Mouse (Mus musculus) megakaryocyte progenitor cell, adult 5-6 weeks (primary cell): ENCODE data around the gene Ssbp2. TPM values are rescaled to one million over a fixed set of nuclear protein-coding genes. Genes with fewer than 3 reads are reported as not detected.

Experiments used
- ATAC-seq: replicated peaks from 2 replicates; pipeline ENCODE4 v1.8.0; 2016; ENCODE audit warnings: mild to moderate bottlenecking, moderate TSS enrichment, inconsistent platforms; ENCODE audit not compliant: poor library complexity
- total RNA-seq, 2 experiments: library from RNA; stranded (forward) in 1 of 2; stranded (reverse) in 1 of 2; fragments of 157-497, 149-512 nt in 1 of 2; fragments of 200-1000 nt in 1 of 2; gene quantifications; 2 replicates each; pipeline versions ENCODE4 v1.2.3 to v1.2.4; 2015 to 2017

The Ssbp2 gene
- total RNA-seq, 2 experiments from 2014 or later, result 39.1 to 60.5 TPM

DNA sequence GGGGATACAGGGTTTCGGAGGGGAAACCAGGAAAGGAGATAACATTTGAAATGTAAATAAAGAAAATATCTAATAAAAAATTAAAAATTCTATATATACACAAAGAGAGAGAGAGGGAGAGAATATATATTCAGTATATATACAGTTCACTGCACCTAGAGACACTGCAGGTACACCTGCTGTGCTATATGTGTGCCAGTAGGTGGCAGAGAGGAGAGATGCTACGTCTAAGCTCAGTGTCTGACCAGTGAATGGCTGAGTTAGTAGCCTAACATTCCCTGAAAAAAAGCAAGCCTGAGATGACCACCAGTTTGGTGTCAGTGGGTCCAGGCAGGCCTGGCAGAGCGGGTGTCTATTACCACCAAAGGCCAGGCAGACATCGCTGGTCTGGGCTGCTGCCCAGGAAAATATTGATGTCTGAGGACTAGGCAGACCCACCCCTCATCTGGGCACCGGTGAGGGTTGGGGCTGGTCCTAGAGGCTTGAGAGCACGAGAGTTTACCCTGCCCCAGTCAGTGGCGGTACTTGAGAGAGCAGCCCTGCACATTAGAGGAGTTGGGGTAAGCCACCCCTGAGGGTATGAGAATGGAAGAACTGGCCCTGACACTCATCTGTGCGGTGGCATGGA lies 263.1 kb downstream of the Ssbp2 start:
- ATAC-seq, result peak; percentile 94

DNA sequence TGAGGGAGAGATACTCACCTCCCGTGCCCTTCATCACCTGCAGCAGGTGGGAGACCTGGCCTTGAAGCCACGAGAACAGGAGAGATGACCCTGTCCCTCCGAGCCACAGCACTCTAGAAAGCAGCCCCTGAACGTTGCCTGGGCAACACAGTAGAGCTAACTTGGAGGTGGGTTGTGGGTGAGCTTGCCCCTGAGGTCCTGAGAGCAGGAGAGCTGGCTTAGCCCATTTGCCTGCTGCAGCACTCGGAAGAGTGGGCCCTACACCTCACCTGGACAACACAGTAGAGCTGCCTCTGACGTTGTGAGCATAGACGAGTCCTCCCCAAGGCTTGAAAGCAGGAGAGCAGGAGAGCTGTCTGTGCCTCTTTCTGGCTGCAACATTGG lies 263.6 kb downstream of the Ssbp2 start:
- ATAC-seq, result no peak

DNA sequence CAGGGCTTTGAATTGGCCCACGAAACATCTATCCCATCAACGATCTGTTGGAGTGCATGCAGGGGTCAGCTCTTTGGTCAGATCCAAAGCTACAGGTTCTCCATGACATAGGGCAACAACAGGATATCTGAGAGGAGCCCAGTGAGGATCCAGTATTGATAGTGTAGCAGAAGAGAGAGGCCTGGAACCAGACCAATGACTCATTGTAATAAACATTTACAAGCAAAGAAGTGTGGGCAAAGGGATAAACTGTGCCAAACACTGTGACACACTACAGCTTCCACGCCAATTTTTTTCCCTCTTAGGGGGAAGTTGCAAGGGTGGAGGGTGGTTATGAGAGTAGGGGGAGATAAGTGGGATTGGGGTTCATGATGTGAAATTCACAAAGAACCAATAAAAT lies 264.1 kb downstream of the Ssbp2 start:
- ATAC-seq, result no peak

DNA sequence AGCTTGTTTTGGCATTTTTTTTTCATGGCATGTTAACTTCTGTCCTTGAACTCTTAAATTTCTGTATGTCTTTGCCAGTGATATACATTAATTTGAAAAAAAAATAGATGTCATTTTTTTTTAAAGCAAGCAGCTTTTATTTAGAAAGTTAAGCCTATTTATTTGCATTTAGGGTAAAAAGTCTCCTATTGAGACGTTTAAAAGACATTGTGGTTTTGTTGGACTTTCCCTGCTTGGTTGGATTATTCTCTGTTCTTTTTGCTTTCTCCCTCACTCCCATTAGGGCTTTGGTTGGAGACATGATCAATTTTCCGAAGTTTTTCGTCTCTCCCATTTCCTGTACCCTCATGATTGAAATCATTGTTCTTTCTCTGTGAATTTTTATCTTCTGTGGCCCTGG lies 265.0 kb downstream of the Ssbp2 start:
- ATAC-seq, result no peak

DNA sequence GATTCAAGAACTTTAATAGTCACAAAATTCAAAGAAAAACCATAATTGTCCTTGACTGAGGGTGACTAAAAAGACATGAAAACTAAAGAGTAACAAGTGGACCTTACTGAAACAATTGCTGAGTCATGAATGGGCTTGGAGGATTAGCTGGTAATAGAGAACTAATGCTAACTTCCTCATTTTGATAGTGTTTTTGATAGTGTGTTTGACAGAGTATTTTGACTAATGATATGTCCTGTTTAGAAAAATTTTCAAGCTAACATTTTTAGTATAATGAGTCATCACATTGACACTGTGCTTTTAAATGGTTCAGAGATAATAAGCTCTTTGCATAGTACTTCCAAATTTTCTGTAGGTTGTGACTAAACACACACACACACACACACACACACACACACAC lies 267.8 kb downstream of the Ssbp2 start:
- peak; percentile 90 for ATAC-seq

DNA sequence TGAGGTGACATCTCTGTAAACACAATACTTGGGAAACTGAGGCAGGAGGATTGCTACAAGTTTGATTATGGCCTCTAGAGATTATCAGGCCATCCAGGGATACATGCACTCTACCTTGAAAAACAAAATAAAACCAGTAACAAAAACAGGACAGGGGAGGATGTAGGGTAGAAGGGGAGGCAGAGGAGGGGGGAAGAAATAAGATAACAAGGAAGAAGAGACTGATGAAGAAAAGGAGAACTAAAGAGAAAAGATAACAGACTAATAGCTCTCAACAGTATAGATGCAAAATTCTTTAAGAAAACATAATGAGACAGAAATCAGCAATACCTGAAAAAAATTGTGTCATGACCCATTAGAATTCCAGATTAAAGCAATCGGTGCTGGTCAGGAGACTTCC lies 277.1 kb downstream of the Ssbp2 start:
- ATAC-seq, result no peak

DNA sequence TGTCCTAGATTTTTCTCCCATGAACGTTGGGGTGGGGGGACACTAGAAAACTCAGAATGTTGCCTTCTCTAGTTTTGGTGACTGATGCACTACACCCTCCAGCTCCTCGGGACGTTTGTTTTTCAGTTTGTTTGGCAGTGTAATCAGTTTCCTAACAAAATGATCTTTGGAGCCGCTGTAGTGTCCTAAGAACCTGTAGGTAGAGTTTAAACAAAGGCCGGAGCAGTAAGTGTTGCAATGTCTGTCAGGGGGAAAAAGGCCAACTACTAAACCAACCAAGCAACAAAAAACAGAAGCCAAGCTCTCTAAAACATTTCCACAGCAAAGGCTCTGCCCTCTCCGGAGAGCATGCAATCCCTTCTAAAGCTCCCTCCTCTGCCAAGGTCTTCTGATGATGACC lies 280.8 kb downstream of the Ssbp2 start:
- no peak for ATAC-seq

DNA sequence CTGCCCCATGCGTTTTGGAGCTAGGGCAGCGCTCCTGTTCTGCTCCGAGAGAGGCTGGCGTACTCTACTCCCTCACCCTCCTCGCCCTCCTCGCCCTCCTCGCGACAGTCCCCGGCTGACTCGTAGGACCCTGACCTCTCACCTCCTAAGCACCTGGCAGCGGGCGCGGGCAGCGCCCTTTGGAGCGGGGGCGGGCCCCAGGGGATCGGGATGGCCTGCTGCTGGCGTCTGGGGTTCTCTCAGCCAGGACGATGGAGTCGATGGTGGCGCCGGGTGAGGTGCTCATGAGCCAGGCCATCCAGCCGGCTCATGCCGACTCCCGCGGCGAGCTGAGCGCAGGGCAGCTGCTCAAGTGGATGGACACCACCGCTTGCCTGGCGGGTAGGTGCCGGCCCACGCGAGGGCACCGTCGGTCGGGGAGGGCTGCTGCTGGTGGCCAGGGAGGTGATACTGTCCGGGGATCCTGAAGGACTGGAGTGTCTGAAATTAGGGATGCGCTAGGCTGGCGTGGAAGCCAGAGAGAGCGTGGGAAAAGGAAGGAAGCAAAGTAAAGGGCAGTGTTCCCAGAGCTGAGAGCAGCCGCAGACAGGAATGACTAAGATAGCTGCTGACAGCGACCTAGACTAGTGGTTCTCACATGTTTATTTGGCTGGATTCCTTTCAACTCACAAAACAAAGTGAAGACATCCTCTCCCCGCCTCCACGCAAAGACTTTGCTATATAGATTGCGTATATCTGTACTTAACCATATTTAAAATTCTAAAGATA lies 281.4 kb downstream of the Ssbp2 start, which contains the start of gene Acot12:
Gene Acot12 (plus strand): TSS at position 233 of the 768 bp plus-strand sequence.
- ATAC-seq, result peak; percentile 60

DNA sequence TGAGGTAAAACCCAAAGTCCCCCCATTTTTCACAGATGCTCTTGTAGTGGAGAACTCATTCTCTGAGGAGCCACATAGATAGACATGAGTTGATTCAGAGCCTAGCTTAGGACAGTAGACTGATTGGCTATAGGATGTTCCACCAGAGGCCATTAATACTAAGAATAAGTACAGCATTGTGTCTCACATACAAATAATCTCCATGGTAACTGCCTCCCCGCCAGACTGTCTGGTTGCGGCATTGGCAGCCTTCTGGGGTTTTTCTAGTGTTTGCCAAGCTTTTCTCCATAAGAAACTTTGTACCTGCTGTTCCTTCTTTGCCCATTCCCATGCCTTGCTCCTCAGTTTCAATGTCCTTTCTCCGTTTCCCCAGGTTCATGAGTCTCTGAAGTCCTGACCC lies 283.1 kb downstream of the Ssbp2 start:
- no peak for ATAC-seq

DNA sequence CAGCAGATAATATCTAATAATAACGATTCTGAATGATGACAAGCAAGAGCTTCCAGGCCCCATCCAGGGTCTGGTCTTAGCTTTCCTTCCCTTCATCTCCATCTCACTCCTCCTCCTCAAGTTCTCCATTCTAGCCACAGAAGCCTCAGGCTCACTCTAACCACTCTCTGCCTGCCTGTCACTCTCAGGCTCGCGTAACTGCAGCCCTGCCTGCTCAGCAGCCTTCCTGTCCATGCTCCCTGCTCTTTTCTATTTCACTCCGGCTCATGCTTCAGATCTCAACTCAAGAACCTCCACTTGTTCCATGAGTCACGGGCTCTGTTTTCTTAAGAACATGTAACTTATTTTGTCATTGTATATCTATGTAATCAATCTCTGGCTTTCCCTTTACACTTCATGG lies 286.4 kb downstream of the Ssbp2 start:
- no peak for ATAC-seq

DNA sequence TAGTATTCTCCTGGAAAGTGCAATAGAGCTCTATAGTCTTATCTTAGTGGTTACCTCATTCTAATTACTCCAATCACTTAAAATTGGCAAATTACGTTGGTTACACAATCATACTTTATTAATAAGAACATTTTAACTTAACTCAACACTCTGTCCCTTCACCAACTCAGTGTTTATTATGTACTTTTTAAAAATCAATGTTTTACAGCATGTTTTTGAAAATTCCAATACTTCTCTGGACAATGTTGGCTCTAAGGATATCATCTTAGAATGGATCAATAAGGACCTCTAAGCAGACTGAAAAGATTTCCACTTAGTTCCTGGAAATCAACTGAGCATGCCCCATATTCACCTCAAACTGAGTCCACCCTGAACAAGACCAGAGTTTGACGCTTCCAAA lies 288.3 kb downstream of the Ssbp2 start:
- ATAC-seq, result no peak

DNA sequence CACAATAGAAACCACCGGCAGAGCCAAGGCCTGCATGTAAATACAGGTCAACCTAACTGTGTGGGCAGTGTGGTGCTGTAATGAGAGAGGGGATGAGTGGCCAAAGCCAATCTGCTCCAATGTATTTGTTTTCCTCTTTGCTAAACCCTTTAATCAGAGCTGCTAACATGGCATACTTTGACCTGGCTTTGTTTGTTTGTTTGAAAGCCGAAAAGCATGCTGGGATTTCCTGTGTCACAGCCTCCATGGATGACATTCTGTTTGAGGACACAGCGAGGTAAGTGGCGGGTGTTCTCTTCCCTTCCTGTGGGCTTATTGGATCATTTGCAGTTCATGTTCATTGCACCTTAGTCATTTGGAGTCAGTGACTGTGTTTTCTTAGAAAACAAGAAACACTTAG lies 289.9 kb downstream of the Ssbp2 start:
- no peak for ATAC-seq

Other genes with a start within 250 kb of the Ssbp2 start
- gene Atg10, start 236.3 kb upstream of the Ssbp2 start, total RNA-seq (2015), result 18.3 and 19.6 TPM in 2 replicates
- gene Atg10, start 236.3 kb upstream of the Ssbp2 start, total RNA-seq (2017), result 13.3 and 14.4 TPM in 2 replicates